Mouse (Mus musculus) liver, embryonic 13.5 days (tissue): ENCODE measurements around the gene Dvl3. TPM values are rescaled to one million over a fixed set of nuclear protein-coding genes. Genes with fewer than 3 reads are reported as not detected.
A peak's percentile ranks its signal among the peaks of the same experiment; 100 is the strongest.

ENCODE experiments used
- ATAC-seq: fragments of 200-750 bp; cut with Nextera tagmentation; 2 replicates; pipeline ENCODE4 v1.8.0; 2017; ENCODE audit warnings: low read depth, mild to moderate bottlenecking, moderate number of reproducible peaks, moderate library complexity
- DNase-seq: peaks from one replicate; pipeline ENCODE4 v3.0.0; 2022
- H3K27ac ChIP-seq: fragments of 300-500 bp; sonication (generic); 2 replicates; pipeline ENCODE4 v1.5.1; 2015; ENCODE audit warnings: moderate library complexity, mild to moderate bottlenecking, inconsistent platforms
- H3K27me3 ChIP-seq: fragments of 300-500 bp; sonication (generic); 2 replicates; pipeline ENCODE4 v1.6.1; 2015; ENCODE audit warnings: mild to moderate bottlenecking, inconsistent platforms
- H3K36me3 ChIP-seq: fragments of 300-500 bp; sonication (generic); 2 replicates; pipeline ENCODE4 v1.6.1; 2015; ENCODE audit warnings: mild to moderate bottlenecking, inconsistent platforms
- H3K4me1 ChIP-seq: fragments of 300-500 bp; sonication (generic); replicated peaks from 2 replicates; pipeline ENCODE4 v1.6.1; 2015; ENCODE audit warnings: inconsistent platforms
- H3K4me2 ChIP-seq: fragments of 300-500 bp; sonication (generic); 2 replicates; pipeline ENCODE4 v1.6.1; 2015; ENCODE audit warnings: inconsistent platforms, mild to moderate bottlenecking, moderate library complexity
- H3K4me3 ChIP-seq: fragments of 300-500 bp; sonication (generic); replicated peaks from 2 replicates; pipeline ENCODE4 v1.5.1; 2015; ENCODE audit warnings: mild to moderate bottlenecking, inconsistent platforms
- H3K9ac ChIP-seq: fragments of 300-500 bp; sonication (generic); 2 replicates; pipeline ENCODE4 v1.6.1; 2015; ENCODE audit warnings: mild to moderate bottlenecking, inconsistent platforms
- H3K9me3 ChIP-seq: fragments of 300-500 bp; sonication (generic); replicated peaks from 2 replicates; pipeline ENCODE4 v1.6.1; 2016; ENCODE audit warnings: inconsistent platforms
- WGBS: fragments of 180-500 bp; shearing (Covaris S2); methylation state at CpG from one replicate; pipeline ENCODE4 v1.1.7; 2015; ENCODE audit not compliant: insufficient replicate concordance; 5-methylcytosine and 5-hydroxymethylcytosine counted together
- polyA plus RNA-seq: library from polyadenylated mRNA; unstranded; fragments of >200 nt; fragmentation: Nextera tagmentation; extraction: Ambion mirVana; gene quantifications from 2 replicates; pipeline ENCODE4 v1.2.1, GENCODE M21; 2015

Gene Dvl3
- polyA plus RNA-seq, 1 experiment from 2014 or later: 3.7 TPM

DNA sequence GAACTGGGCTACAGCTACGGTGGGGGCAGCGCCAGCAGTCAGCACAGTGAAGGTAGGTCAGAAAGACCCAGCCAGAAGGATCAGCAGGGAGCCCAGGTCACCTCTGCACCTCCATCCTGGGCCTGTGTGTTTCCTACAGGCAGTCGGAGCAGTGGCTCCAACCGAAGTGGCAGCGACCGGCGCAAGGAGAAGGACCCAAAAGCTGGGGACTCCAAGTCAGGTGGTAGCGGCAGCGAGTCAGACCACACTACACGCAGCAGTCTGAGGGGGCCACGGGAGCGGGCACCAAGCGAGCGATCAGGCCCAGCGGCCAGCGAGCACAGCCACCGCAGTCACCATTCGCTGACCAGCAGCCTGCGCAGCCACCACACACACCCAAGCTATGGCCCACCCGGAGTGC is 14.2 kb downstream of the Dvl3 start:
- Histone ChIP-seq H3K27ac (no peak overlapping the region), H3K9me3 (no peaks in the 10 kb centered on the region), H3K4me3 (no peak overlapping the region), H3K4me1 (peaks cover 33% of the 10 kb centered on the region), H3K9ac (no peak overlapping the region), H3K27me3 (no peaks in the 10 kb centered on the region), H3K4me2 (no peak overlapping the region), H3K36me3 (peaks cover 61% of the 10 kb centered on the region)
- WGBS: 91% methylated on average over 20 of the region's 20 CpGs
- ATAC-seq (no peak), DNase-seq (no peak)

DNA sequence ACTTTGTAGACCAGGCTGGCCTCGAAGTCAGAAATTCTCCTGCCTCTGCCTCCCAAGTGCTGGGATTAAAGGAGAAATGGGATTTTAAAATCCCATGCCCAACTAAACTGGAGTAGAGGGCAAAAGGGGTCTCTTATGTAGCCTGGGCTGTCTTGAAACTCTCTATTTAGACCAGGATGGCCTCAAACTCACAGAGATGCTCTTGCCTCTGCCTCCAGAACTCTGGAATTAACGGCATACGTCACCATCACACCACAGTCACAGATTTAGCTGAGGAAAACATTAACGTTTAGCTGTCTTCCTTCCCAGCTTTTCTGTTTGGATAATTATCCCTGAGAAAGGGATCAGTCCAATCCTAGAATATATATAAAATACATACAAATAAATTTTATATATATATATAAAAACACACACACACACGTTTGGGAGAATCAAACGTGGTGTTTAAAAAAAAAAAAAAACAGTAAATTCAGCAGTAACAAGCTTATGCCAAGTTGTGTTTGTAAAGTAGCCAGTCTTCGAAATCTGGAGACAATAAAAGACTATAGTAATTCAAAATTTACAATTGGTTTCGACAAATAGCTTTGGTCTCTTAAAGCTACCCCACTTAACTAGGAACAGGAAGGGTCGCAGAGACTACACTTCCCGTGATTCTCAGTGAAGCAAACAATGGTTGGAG is 18.0 kb downstream of the Dvl3 start:
- DNase-seq: no peak
- H3K9ac ChIP-seq: no peak overlapping the region
- no peaks in the 10 kb centered on the region for H3K27me3 ChIP-seq
- no peak for ATAC-seq
- no peak overlapping the region for H3K27ac ChIP-seq
- H3K4me1 ChIP-seq: peaks cover 42% of the 10 kb centered on the region
- H3K36me3 ChIP-seq: peaks cover 49% of the 10 kb centered on the region
- 38% methylated on average over 10 of the region's 10 CpGs for WGBS
- H3K4me3 ChIP-seq: peak overlapping the region; percentile 34
- peak overlapping the region; percentile 37 for H3K4me2 ChIP-seq
- H3K9me3 ChIP-seq: no peaks in the 10 kb centered on the region

DNA sequence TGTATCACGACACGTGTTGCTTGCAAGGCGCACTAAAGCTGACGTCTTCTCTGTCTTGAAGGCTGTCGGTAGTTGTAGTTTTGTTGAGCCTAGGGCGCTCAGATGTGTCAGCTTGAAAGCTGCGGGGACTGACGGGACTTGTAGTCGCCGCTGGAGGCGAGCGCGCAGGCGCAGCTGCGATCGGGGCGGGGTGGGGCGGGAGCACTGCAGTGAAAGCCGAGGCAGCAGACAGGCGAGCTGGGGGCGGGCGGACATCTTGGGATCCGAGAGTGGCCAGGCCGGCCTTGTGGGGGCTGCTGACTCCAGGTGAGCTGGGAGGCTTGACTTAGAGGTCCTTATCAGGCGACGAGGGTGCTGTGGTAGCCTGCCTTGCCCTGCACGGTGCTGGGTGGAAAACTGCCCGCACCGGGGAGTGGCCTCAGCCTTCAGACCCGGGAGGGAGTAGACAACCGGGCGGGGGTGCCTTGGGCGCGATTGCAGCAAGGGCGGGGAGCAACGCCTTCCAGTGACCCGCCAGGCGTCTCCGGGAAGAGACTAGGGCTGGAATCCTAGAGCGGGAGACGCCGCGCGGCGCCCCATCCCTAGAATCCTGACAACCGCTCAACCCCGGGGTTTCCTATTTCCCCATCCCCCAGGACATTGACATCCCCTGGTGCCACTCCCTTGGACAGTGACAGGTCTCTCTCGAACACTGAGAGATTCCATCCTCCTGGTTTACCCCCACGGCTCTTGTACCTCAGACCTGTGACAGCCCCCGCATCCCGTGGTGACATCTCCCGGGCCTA is 18.7 kb downstream of the Dvl3 start, which contains the start of gene Ap2m1:
Gene Ap2m1, plus strand, starts transcription at position 183 of the 785 bp plus-strand sequence.
- peaks cover 49% of the 10 kb centered on the region for H3K36me3 ChIP-seq
- H3K9me3 ChIP-seq: no peaks in the 10 kb centered on the region
- 0% methylated on average over 46 of the region's 52 CpGs for WGBS

DNA sequence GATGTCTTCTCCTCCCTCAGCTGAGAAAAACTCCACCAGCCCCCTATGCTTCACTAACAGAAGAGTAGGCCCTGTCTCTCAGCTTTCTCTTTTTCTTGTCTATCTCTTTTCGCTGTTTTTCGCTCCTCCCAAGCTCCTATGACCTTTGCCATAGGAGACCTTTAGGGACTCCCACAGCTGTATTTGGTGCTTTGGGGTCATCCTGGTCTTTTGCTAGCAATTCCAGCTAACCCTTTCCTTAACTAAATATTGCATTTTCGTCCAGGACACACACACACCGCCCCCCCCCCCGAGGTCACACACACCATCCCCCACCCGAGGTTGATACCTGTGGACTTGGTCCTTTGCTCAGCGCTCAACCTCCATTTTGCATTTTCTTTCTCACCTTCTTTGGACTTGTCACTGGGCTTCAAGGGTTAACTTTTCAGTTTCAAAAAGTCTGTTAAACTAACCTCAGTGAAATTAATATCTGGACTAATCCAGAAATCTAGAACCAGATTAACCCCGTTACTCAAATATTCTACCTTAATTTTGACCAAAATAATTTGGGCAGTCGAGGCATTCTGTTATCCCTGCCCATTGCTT is 19.4 kb downstream of the Dvl3 start:
- peak overlapping the region; percentile 80 for H3K4me3 ChIP-seq
- peaks cover 49% of the 10 kb centered on the region for H3K36me3 ChIP-seq
- H3K4me2 ChIP-seq: peak overlapping the region; percentile 88
- H3K9me3 ChIP-seq: no peaks in the 10 kb centered on the region
- no peaks in the 10 kb centered on the region for H3K27me3 ChIP-seq
- peak overlapping the region; percentile 91 for H3K9ac ChIP-seq
- DNase-seq: no peak
- peak overlapping the region; percentile 94 for H3K27ac ChIP-seq
- 16% methylated on average over 9 of the region's 9 CpGs for WGBS
- H3K4me1 ChIP-seq: peaks cover 49% of the 10 kb centered on the region
- ATAC-seq: no peak

More for the DNA sequence above, 18.7 kb downstream of the Dvl3 start, which contains the start of gene Ap2m1:
- H3K4me2 ChIP-seq: peak within 1 kb of the TSS; percentile 88
- ATAC-seq (peak; percentile 94), DNase-seq (peak; percentile 92)
- peak within 1 kb of the TSS; percentile 80 for H3K4me3 ChIP-seq
- H3K4me1 ChIP-seq: peaks cover 46% of the 10 kb centered on the region
- H3K27ac ChIP-seq: peak within 1 kb of the TSS; percentile 94
- H3K27me3 ChIP-seq: no peaks in the 10 kb centered on the region
- peak within 1 kb of the TSS; percentile 91 for H3K9ac ChIP-seq

DNA sequence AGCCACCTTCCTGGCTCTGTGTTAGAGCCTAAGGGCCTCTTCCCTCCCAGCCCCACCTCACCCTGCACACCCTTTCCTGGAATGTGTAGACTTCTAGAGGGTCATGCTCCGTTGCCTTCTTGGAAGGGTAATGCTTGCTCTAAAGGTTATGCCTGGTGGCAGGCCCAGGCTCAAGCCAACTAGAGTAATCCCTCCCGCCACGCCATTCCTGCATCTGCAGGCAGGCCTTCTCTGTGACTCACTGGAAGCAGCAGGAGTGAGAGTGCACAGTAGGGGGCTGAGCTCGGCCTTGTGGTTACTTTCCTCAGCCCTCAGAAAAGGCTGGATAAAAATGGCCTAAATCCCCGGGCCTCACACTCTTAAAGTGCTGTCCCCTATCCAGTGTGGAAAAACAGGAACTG is 20.3 kb downstream of the Dvl3 start:
- peak overlapping the region; percentile 80 for H3K4me3 ChIP-seq
- DNase-seq (peak; percentile 27), ATAC-seq (no peak)
- 26% methylated on average over 5 of the region's 5 CpGs for WGBS
- H3K4me1 ChIP-seq: peaks cover 49% of the 10 kb centered on the region
- H3K9ac ChIP-seq: peak overlapping the region; percentile 91
- H3K27ac ChIP-seq: peak overlapping the region; percentile 94
- H3K9me3 ChIP-seq: no peaks in the 10 kb centered on the region
- no peaks in the 10 kb centered on the region for H3K27me3 ChIP-seq
- H3K4me2 ChIP-seq: peak overlapping the region; percentile 88
- H3K36me3 ChIP-seq: peaks cover 49% of the 10 kb centered on the region

DNA sequence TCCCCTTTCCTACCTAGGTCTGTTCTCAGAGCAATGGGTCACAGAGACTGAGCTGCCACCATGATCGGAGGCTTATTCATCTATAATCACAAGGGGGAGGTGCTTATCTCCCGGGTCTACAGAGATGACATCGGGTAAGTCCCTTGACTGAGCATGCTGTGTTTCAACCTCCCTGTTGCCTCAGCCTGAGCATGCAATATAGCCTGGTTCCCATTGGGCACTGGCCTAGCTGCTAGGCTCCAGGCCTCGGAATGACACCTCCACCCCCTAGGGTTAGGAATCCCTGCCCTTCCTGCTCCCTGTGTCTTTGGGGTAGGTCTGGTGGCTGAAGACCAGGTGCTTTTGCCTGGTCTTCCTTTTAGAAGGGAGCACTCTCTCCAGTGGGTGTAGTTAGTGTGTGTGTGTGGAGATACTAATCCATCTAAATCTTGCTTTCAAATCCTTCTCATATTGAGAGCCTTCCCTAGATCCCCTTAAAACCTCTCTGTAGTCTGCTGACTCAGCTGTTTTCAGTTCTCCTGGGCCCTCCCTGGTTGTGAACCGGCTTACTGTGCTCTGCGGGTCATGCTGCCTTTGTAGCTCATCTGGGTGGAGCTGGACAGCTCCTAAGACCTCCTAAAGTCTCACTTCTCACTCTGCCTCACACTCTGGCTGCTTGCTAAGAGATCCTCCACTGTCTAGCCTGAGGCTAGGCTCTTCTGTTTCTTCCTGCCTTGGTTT is 21.0 kb downstream of the Dvl3 start:
- DNase-seq (peak; percentile 23), ATAC-seq (no peak)
- peak overlapping the region; percentile 91 for H3K9ac ChIP-seq
- peaks cover 53% of the 10 kb centered on the region for H3K36me3 ChIP-seq
- peak overlapping the region; percentile 88 for H3K4me2 ChIP-seq
- no peaks in the 10 kb centered on the region for H3K27me3 ChIP-seq
- H3K4me1 ChIP-seq: peaks cover 49% of the 10 kb centered on the region
- H3K4me3 ChIP-seq: peak overlapping the region; percentile 80
- H3K27ac ChIP-seq: peak overlapping the region; percentile 94
- WGBS: 29% methylated on average over 6 of the region's 6 CpGs
- H3K9me3 ChIP-seq: no peaks in the 10 kb centered on the region

DNA sequence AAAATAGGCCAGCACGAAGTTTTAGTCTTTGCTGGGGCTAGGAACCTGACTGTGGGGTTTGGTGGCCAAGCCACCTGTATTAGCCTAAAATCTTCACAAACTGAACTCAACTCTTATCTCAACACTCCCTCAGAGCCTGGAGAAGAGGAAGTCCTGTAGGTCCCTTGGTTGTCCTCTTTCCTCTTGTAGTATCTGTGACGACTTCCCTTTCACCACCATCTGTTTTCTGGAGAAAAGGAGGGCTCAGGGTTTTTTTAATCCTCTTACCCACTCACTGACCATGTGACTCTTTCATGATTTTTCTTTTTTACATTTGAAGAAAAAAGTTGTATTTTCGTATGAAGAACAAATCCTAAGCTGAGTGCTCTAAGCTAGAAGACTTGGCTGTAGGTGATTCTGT is 22.9 kb downstream of the Dvl3 start:
- DNase-seq: no peak
- no peak for ATAC-seq
- H3K36me3 ChIP-seq: peaks cover 69% of the 10 kb centered on the region
- no peak overlapping the region for H3K4me3 ChIP-seq
- peak overlapping the region; percentile 43; the same call in 1 of the 2 replicates for H3K27ac ChIP-seq
- H3K9ac ChIP-seq: no peak overlapping the region
- H3K4me1 ChIP-seq: peaks cover 47% of the 10 kb centered on the region
- no peaks in the 10 kb centered on the region for H3K27me3 ChIP-seq
- H3K9me3 ChIP-seq: no peaks in the 10 kb centered on the region
- 40% methylated on average over 3 of the region's 3 CpGs for WGBS
- H3K4me2 ChIP-seq: no peak overlapping the region

DNA sequence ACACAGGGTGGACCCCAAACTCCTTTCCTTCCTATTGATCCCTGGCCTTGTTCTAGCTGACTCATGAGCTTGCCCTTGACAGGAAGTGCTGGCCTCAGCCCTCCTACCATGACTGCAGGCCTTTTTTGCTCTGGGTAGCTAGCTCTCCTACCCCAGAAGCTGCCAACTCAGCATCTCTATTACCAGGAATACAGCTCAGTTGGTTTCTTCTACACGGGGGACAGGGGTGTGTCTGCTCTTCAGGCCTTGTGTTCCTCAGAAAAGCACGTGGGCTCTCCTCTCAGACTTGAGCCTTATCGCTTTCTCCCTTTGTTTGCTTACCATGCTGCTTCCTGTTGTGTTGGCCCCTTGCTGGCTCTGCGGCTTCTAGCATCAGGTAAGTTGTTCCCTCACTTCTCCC is 23.7 kb downstream of the Dvl3 start:
- H3K4me3 ChIP-seq: no peak overlapping the region
- 0 out of 2 replicates have a peak overlapping the region, but pooled peaks have one; percentile 43 for H3K27ac ChIP-seq
- H3K4me1 ChIP-seq: peaks cover 46% of the 10 kb centered on the region
- DNase-seq (no peak), ATAC-seq (no peak)
- H3K9ac ChIP-seq: peak overlapping the region; percentile 17; the same call in 1 of the 2 replicates
- no peaks in the 10 kb centered on the region for H3K27me3 ChIP-seq
- no peaks in the 10 kb centered on the region for H3K9me3 ChIP-seq
- no peak overlapping the region; the same call in 1 of the 2 replicates for H3K4me2 ChIP-seq
- WGBS: 34% methylated on average over 4 of the region's 4 CpGs
- H3K36me3 ChIP-seq: peaks cover 77% of the 10 kb centered on the region

DNA sequence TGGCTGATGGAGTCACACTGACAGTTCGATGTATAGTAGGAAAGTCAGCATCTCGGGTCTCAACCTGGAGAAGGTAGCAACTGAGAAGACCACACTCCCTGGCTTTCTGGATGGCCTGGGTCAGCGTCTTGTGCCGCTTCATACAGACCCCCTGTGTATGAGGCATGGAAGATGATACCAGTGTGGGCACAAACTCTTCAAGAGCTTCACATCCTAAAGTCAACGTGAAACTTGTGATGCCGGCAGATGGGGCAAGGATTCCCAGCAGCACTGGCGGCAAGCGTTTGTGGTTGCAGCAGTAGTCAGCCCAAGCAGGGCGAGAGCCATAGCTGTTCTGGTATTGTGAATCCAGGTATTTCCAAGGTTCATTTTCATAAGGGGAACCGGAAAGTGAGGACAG is 28.9 kb downstream of the Dvl3 start:
- Histone ChIP-seq H3K4me2 (no peak overlapping the region), H3K27me3 (no peaks in the 10 kb centered on the region), H3K4me1 (peaks cover 34% of the 10 kb centered on the region), H3K4me3 (no peak overlapping the region), H3K9me3 (no peaks in the 10 kb centered on the region), H3K27ac (no peak overlapping the region), H3K9ac (no peak overlapping the region), H3K36me3 (peaks cover 63% of the 10 kb centered on the region)
- ATAC-seq: no peak
- DNase-seq: no peak
- WGBS: 88% methylated on average over 10 of the region's 10 CpGs

DNA sequence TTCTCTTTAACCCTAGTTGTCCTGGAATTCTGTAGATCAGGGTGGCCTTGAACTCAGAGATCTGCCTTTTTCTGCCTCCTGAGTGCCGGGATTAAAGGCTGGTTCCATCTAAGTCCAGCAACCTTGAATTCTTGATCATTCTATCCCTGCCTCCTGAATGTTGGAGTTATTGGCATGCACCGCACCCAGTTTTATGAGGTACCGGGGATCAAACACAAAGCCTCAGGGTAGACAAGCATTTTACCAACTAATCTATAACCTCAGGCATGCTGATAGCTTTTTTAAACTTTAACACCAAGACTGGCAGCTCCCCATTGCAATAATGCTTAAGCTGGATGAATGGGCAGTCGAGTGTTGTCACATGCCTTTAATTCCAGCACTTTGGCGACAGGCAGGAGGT is 30.6 kb downstream of the Dvl3 start:
- Histone ChIP-seq H3K36me3 (peaks cover 63% of the 10 kb centered on the region), H3K4me1 (peaks cover 33% of the 10 kb centered on the region), H3K9ac (peak overlapping the region; percentile 78), H3K9me3 (no peaks in the 10 kb centered on the region), H3K27me3 (no peaks in the 10 kb centered on the region), H3K27ac (peak overlapping the region; percentile 82), H3K4me3 (peak overlapping the region; percentile 75), H3K4me2 (peak overlapping the region; percentile 87)
- 51% methylated on average over 5 of the region's 5 CpGs for WGBS
- DNase-seq (no peak), ATAC-seq (no peak)
